Mouse (Mus musculus) gastrocnemius, postnatal 4 days (tissue): ENCODE data around the gene Rnf181. TPM values are rescaled to one million over a fixed set of nuclear protein-coding genes. Genes with fewer than 3 reads are reported as not detected.

Experiments used
- DNase-seq, 2 experiments: peaks; one replicate each; pipeline ENCODE4 v3.0.0; 2021 to 2022; ENCODE audit warnings: low spot score in 2 of 2, mixed read lengths in 2 of 2
- total RNA-seq, 2 experiments: library from RNA; stranded (reverse); gene quantifications; 2 replicates each; pipeline ENCODE4 v1.2.3; 2021

Rnf181 gene
- total RNA-seq, 2 experiments from 2014 or later, result 36.8 to 41.5 TPM

- no peak for DNase-seq
These were observed 19.8 kb upstream of the Rnf181 start for GRCm38 (mm10) chr6:72386561-72386960.

DNA sequence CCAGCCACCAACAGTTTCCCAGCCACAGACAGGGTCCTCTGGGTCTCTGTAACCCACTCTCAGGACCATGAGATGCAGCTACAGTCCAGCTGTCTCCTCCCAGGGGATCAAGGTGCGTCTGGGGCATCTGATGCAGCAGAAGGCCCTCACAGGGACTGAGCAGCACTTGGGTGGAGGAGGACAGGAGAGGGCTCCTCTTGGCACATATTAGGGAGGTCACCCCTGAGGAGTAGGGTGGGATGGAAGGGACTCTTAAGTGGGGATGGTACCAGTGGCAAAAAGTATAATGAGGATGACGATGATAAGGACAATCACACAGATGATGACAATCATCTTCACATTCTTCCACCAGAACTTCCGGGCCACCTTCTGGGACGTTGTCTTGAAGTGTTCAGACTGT lies 18.5 kb upstream of the Rnf181 start:
- no peak for DNase-seq

DNA sequence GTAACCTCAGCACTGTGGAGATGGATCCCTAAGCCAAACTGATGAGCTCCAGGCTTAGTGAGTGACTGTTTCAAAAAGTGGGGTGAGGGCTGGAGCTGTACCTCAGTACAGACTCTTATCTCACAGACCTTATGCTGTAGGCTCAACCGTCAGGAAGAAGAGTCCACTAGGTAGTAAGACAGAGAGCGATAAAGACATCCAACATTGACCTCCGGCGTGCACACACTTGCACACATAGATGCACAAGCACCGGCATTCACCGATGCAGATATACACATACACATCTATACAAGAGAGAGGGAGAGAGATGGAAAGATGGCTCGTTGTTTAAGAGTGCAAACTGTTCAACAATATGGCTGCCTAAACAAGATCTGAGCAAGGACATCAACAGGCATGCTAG lies 17.2 kb upstream of the Rnf181 start:
- no peak for DNase-seq

DNA sequence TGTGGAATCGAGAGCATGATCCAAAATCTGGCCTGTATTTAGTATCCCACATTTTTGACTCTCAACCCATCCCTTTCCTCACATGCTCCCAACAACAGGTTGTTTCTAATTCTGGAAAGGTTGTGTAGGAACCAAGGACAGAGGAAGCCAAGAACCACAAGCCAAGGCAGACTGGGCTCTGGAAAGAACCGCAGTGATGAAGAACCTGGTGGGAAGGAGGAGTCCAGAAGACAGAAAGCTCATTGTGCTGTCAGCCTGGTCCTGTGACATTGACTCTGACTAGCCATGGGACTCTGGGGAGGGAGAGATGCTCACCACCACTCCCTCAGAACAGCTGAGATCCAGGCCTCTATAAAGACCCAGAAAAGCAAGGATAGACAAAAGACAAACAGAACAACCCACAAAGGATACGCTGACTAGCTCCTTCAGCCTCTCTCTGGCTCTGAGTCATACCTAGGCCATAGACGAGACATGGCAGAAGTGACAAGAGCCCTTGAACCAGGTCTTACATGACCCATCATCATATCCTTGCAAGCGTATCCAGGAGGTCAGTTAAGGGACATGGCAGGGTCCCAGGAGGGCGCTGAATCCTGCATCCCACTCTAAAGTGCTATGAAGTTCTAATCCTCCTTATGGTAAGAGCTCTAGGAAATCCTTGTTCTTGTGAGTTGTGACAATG lies 16.5 kb upstream of the Rnf181 start:
- no peak for DNase-seq

GRCm38 (mm10) chr6:72382494-72382893 lies 15.7 kb upstream of the Rnf181 start:
- no peak for DNase-seq

DNA sequence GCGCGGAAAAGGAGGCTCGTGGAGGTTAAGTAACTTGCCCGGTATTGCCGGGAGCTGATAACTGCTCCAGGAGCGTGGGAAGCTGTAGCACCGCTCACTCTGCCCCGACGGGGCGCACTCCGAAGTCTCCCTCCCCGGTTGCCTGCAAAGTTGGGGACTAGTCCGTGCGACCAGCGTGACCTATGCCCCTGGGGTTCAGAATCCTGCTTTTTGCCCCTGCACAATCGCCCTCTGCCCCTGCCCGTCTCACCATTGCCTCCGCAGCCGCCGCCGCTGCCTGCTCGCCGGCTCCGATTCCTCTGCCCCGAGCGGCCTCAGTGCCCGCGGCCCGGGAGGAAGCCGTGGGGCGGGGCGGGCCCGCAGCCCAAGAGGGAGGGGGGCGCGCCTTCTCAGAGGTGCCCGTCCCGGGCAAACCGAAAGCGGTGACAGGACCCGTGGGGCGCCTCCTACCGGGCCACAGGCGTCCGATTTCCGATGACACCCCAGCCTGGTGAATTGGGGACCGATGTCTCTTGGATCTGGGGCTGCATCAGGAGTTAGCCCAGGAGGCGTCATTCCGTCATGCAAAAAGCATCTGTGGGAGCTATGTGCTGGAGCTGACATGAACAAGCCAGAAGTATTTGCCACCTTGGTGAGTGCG lies 13.5 kb upstream of the Rnf181 start, which contains the start of gene Vamp5:
TSS of gene Vamp5 (minus strand) at position 338 of the 640 bp plus-strand sequence.
- peak; percentile 57 to 78 for DNase-seq

DNA sequence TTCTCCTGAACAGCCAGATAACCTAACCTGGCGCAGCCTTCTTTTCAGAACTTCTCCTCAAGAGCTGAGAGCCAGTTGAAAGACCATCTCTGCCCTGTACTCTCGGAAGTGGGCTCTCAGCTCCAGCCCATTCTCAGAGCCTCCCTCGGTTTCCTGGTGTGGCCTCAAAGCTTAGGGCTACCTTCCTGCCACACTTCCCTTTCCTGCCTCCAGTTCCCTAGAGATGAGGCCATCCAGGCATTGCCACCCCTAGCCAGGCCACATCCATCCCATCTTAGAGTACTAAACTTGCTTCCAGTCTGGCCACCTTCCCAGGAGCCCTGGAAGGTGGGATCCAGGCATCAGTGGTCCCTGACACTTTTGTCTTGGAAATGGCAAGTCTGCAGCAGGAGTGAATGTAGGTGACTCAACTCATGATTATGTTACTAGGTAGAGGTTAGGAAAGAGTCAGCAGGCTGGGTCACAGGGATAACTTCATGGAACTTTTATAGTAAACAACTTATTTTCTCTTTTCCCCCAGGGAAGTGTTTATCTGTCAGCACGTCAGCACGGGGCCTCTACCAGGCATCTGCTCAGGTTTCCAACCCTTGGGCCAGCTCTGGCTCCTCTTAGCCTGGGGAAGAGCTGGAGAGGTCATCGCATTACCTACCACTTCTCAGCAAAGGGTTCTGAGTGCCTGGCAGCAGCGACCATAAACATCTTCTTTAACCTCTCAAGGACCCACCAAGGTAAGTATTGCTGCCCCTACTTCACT lies 12.8 kb upstream of the Rnf181 start:
- no peak for DNase-seq

GRCm38 (mm10) chr6:72378510-72379234 lies 11.9 kb upstream of the Rnf181 start:
- no peak for DNase-seq

DNA sequence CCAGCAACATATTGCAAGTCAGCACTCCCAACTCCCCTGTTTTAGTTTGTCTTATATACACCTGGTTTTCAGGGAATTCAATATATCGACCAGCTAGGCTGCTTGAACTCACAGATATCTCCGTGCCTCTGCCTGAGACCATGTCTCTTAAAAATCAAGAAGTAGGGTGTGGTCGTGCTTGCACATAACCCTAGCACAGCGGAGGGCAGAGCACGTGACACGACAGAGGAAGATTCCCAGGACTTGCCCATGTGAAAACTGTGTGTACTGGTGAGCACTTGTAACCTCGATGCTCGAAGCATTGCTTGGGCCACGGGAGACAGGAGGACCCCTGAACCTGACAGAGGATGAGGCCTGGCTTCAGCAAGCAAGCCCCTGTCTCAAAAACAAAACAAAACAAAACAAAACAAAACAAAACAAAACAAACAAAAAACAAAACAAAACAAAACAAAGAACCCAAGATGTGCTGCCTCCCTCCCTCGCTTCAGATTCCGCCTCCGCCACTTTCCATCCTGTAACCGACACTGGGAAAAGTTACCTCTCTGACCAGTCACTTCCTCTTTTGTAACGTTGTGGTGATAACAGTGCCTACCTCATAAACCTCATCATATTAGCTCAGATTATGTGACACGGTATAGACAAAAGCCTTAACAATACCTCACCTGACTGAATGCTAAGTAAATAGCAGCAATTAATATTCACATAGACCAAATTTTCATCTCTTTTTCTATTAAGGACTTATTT lies 8.2 kb upstream of the Rnf181 start:
- no peak for DNase-seq

GRCm38 (mm10) chr6:72374206-72374605 lies 7.5 kb upstream of the Rnf181 start:
- DNase-seq, result no peak

DNA sequence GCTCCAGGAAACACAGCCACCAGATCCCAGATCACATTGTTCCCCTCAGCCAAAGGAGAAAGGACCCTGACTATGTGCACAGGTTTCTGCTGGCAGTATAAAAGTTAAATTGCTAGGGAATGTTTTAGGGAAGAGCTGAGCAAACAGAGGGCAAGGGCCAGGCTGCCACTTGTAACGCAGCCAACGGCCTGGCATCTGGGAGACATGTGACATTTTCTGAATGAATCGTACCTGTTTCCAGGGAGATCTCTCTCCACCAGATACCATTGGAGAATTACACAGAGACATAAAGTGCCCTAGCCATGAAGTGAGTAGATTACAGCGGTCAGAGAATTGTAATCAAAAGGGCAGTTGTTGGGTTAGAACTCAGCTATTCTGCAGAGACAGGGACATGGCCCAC lies 6.4 kb upstream of the Rnf181 start:
- DNase-seq, result no peak

DNA sequence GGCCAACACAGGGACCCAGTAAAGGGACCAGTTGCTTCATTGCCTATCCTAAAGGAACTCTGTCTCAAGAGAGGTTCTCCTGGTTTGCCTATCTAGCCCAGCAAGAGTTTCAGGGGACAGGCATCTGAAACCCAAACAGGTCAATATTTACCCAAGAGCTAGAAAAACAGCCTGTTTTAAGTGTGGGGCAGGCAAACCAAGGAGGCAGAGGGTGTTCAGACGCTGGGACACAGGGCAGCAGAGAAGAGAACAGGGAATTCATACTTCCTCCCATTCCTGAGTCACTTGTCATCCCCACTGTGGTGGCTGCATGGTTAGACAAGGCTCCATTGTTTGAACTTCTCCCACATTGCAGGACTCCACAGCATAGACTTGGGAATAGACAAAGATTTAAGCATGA lies 4.8 kb upstream of the Rnf181 start:
- DNase-seq, result no peak

DNA sequence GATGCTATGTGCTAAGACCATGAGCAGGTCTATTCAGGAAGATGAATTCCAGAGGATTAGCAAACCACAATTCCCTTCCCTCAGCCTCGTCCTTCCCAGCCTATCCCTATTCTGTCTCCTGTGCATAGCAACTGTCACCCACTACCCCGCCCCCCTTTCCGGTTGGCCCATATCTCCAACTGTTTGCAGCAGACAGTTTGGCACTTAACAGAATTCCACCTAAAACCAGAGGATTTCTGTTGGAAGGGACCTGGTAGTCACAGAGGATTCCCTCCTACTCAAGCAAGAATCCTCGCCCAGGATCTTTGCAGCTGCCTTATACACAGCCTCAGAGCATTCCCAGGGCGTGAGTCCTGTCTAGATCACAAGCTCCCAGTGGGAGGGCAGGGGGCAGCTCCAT lies 4.4 kb upstream of the Rnf181 start:
- DNase-seq, result no peak

GRCm38 (mm10) chr6:72370091-72370490 lies 3.3 kb upstream of the Rnf181 start:
- no peak for DNase-seq

DNA sequence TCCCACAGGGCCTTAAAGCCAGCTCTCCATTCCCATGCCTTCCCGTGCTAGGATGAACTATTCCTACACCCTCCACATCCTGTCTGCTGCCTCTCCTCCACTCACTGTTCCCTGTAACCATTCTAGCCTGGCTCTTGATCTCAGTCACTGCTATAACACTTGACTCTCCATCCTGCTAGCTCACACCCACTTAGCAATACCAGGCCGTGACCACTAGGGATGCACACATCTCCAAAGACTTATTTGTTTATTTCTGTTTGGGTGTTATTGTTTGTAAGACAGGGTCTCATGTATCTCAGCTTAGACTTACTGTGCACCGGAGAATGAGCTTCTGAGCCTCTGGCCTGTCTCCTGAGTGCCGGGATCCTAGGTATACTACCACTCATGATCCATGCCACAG lies 2.8 kb upstream of the Rnf181 start:
- DNase-seq, result no peak

GRCm38 (mm10) chr6:72367460-72367974 lies 761 bp upstream of the Rnf181 start:
- no peak for DNase-seq

DNA sequence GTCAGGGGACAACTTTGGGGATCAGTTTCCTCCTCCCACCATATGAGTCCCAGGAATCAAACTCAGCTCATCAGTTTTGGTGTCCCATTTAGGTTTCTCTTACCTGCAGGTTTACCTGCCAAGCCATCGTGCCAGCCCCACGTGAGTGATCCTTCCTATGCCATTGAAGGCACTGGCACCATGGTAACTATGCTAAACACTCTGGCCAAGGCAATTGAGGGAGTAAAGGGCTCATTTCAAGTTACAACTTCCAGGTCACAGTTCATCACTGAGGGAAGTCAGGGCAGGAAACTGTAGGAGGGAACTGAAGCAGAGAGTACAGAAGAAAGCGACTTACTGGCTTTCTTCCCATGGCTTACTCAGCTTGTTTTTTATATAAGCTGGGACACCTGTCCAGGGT lies 452 bp downstream of the Rnf181 start:
- DNase-seq, result no peak

DNA sequence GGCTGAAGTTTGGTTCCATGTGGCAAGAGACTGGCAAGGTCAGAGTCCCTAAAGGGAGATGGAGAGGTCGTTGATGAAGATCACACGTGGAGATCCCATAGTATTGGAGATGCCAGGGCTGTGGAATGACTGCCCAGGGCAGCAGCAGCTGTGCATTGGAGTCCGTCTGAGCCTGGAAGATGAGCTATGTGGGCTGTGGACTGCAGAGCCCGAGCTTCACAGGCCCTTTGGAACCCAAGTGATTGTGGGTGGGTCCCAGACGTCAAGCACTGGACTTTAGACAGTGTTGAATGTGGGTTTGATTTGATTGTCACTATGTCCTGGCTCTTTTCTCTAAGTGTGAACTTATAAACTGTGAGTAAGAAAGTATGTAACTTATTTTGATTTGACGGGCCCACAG lies 1.8 kb downstream of the Rnf181 start:
- no peak for DNase-seq

DNA sequence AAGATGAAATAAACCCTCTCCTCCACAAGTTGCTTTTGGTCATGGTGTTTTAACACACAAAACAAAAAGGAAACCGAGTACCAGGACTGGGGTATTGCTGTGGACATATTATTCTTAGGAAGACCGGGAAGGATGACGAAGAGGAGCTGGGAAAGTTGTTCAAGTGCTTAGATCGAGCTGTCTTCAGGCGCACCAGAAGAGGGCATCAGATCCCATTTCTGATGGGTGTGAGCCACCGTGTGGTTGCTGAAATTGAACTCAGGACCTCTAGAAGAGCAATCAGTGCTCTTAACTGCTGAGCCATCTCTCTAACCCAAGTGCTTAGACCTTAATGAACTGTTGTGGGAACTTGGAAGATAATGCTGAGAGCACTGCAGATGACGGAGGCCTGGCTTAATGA lies 2.7 kb downstream of the Rnf181 start:
- no peak for DNase-seq

GRCm38 (mm10) chr6:72362132-72363028 lies 4.4 kb downstream of the Rnf181 start:
- DNase-seq, result peak; percentile 83 to 92
